Mouse (Mus musculus) MEL (cell line): ENCODE results near the gene Cpne8.

Experiments used
- CHD2 ChIP-seq: IDR thresholded peaks from 2 replicates; pipeline ENCODE4 v1.6.1; 2011; ENCODE audit warnings: low read length, improper control_type of control experiment
- CTCF ChIP-seq, 3 experiments: IDR thresholded peaks in 2 of 3; conservative IDR thresholded peaks in 1 of 3; 2 replicates each; pipeline ENCODE4 v1.5.1; 2011 to 2012; ENCODE audit warnings: low read length in 3 of 3, low read depth in 2 of 3, mild to moderate bottlenecking in 2 of 3, improper control_type of control experiment in 1 of 3, inconsistent platforms in 1 of 3, mixed read lengths in 1 of 3, moderate library complexity in 1 of 3; ENCODE audit not compliant: control insufficient read depth in 1 of 3, insufficient read depth in 1 of 3, poor library complexity in 1 of 3, severe bottlenecking in 1 of 3
- GATA1 ChIP-seq: IDR thresholded peaks from 2 replicates; pipeline ENCODE4 v1.6.1; 2011; ENCODE audit warnings: low read depth, low read length, improper control_type of control experiment

GRCm38 (mm10) chr15:90548589-90548988, 130.6 kb downstream of the Cpne8 start:
- TF ChIP-seq CHD2 (no peak), GATA1 (no peak), CTCF (IDR thresholded peaks at IDR 0.05 in 2 of 3, conservative IDR thresholded peaks at IDR 0.05 in 1 of 3; ENCODE audit: control insufficient read depth in 1 of 3, insufficient read depth in 1 of 3, low read depth in 2 of 3, low read length in 3 of 3, poor library complexity in 1 of 3, severe bottlenecking in 1 of 3) (no peak)
